Mouse (Mus musculus): ENCODE data around the gene Mup22.
"Not testable (repeated sequence)": the region's sequence is repeated elsewhere in the genome, so short reads cannot be mapped to it uniquely, and the experiment has no call there.

Mup22 gene

GRCm38 (mm10) chr4:60821363-60821762 is at the start of gene Mup22:
Gene Mup22 (minus strand): TSS chr4:60821463.
- not testable (repeated sequence) for DNase-seq (ENCODE audit: low read depth, low spot score)

GRCm38 (mm10) chr4:60840889-60841288 is 19.6 kb upstream of the Mup22 start:
- DNase-seq (ENCODE audit: low read depth, low spot score) = not testable (repeated sequence)
